22 mouse cellular contexts compared by ENCODE assay signal in genomic region chr19:36148578-36148977, GRCm38 (mm10). TPM values are rescaled to one million over a fixed set of nuclear protein-coding genes. Genes with fewer than 3 reads are reported as not detected.
DNase-seq lines count a peak whose midpoint lies in the region; ATAC-seq and TF ChIP-seq lines count a peak whose summit lies in the region.
"Had no signal": no experiment of that assay in that cellular context is flagged by ENCODE, and none has a peak within 500 bp of the region (broad histone marks: within the 10 kb centered on the region; RNA-seq: fewer than 3 reads in every experiment).

No protein-coding gene starts in this region.

- H3K9ac ChIP-seq in kidney, postnatal 0 days (ENCODE audit: low read depth, low read length), result no peak overlapping the region
- H3K9ac ChIP-seq in lung, embryonic 14.5 days, result no peak overlapping the region
- H3K9ac ChIP-seq in forebrain, embryonic 14.5 days (ENCODE audit: low read length), result no peak overlapping the region
- H3K9ac ChIP-seq: embryonic facial prominence, embryonic 15.5 days; forebrain, postnatal 0 days; midbrain, embryonic 13.5 days; neural tube, embryonic 13.5 days had no signal

- WGBS in kidney, postnatal 0 days, result 93% methylated on average over 6 of the region's 6 CpGs
- WGBS in kidney, adult 2 months, result 96% methylated on average over 6 of the region's 6 CpGs
- 84% methylated on average over 6 of the region's 6 CpGs for WGBS in lung, embryonic 14.5 days
- WGBS in forebrain, embryonic 14.5 days, result 78% methylated on average over 6 of the region's 6 CpGs

- no peaks in the 10 kb centered on the region for H3K36me3 ChIP-seq in kidney, postnatal 0 days (ENCODE audit: insufficient read depth, low read length)
- H3K36me3 ChIP-seq in kidney, adult 2 months (ENCODE audit: control insufficient read depth, insufficient read depth, low read length), result no peaks in the 10 kb centered on the region
- no peaks in the 10 kb centered on the region for H3K36me3 ChIP-seq in lung, embryonic 14.5 days (ENCODE audit: insufficient read depth)
- no peaks in the 10 kb centered on the region for H3K36me3 ChIP-seq in forebrain, embryonic 14.5 days (ENCODE audit: control insufficient read depth, insufficient read depth, low read length)
- H3K36me3 ChIP-seq: embryonic facial prominence, embryonic 15.5 days; midbrain, embryonic 13.5 days; neural tube, embryonic 13.5 days had no signal

- no peak overlapping the region for H3K4me2 ChIP-seq in kidney, postnatal 0 days (ENCODE audit: low read length)
- H3K4me2 ChIP-seq in lung, embryonic 14.5 days, result no peak overlapping the region
- H3K4me2 ChIP-seq in forebrain, embryonic 14.5 days (ENCODE audit: low read length), result no peak overlapping the region
- H3K4me2 ChIP-seq: embryonic facial prominence, embryonic 15.5 days; midbrain, embryonic 13.5 days; neural tube, embryonic 13.5 days had no signal

- TF ChIP-seq CTCF in kidney, postnatal 0 days (IDR thresholded peaks at IDR 0.05; ENCODE audit: low read depth), result peak; percentile 18; the same call in 1 of the 2 replicates
- no peak for TF ChIP-seq CTCF in kidney, adult 2 months (conservative IDR thresholded peaks at IDR 0.05; ENCODE audit: insufficient read depth, insufficient read length, low read depth, low read length)
- TF ChIP-seq CTCF in lung, embryonic 14.5 days (IDR thresholded peaks at IDR 0.05; ENCODE audit: low read depth), result peak; percentile 38; the same call in 1 of the 2 replicates

- no peak for ATAC-seq in kidney, postnatal 0 days (replicated peaks; ENCODE audit: low FRiP score, low read depth)
- ATAC-seq in lung, embryonic 14.5 days (ENCODE audit: insufficient read depth), result no peak
- no peak for ATAC-seq in forebrain, embryonic 14.5 days
- ATAC-seq: forebrain, postnatal 0 days; midbrain, embryonic 13.5 days had no signal

- H3K27me3 ChIP-seq in kidney, postnatal 0 days (ENCODE audit: insufficient read depth, low read length), result no peaks in the 10 kb centered on the region
- H3K27me3 ChIP-seq in kidney, adult 2 months (replicated peaks; ENCODE audit: control insufficient read depth, insufficient read depth, low read length), result no peaks in the 10 kb centered on the region
- H3K27me3 ChIP-seq in lung, embryonic 14.5 days (ENCODE audit: insufficient read depth, low read length), result no peaks in the 10 kb centered on the region
- no peaks in the 10 kb centered on the region for H3K27me3 ChIP-seq in forebrain, embryonic 14.5 days (replicated peaks; ENCODE audit: control insufficient read depth, insufficient read depth, low read length)
- H3K27me3 ChIP-seq: embryonic facial prominence, embryonic 15.5 days; midbrain, embryonic 13.5 days; neural tube, embryonic 13.5 days had no signal

- no peak for DNase-seq in kidney, postnatal 0 days (ENCODE audit: low spot score)
- DNase-seq in kidney, adult 2 months, result no peak
- no peak for DNase-seq in lung, embryonic 14.5 days
- no peak for DNase-seq in lung, adult 18-20 months
- DNase-seq in ES-CJ7 (ENCODE audit: low read depth, low spot score), result peak; percentile 23
- DNase-seq in forebrain, embryonic 14.5 days (ENCODE audit: low spot score), result no peak
- DNase-seq in Muller cell, postnatal 12 days (ENCODE audit: inconsistent ontology term), result no peak
- DNase-seq: adrenal gland, postnatal 25 days; cerebellum, adult 18-20 months; cerebellum, postnatal 36 days; forebrain, postnatal 0 days; heart, adult 18-20 months; kidney, adult 9 months; kidney, postnatal 4 days; lung, postnatal 10 days; right cerebral cortex, adult 18-20 months; thymus, postnatal 14 days had no signal

- no peak for TF ChIP-seq POLR2A in kidney, adult 2 months (IDR thresholded peaks at IDR 0.05; ENCODE audit: low read depth, low read length)

- H3K9me3 ChIP-seq in kidney, postnatal 0 days (replicated peaks; ENCODE audit: low read length), result no peaks in the 10 kb centered on the region
- H3K9me3 ChIP-seq in lung, embryonic 14.5 days (ENCODE audit: low read depth, low read length), result no peaks in the 10 kb centered on the region
- H3K9me3 ChIP-seq in forebrain, embryonic 14.5 days (replicated peaks; ENCODE audit: control insufficient read depth, low read length), result 0 out of 2 replicates have a peak, but pooled peaks cover 2% of the 10 kb centered on the region
- H3K9me3 ChIP-seq: embryonic facial prominence, embryonic 15.5 days had no signal

- no peaks in the 10 kb centered on the region for H3K4me1 ChIP-seq in kidney, postnatal 0 days (replicated peaks; ENCODE audit: insufficient read depth, low read length)
- H3K4me1 ChIP-seq in kidney, adult 2 months (ENCODE audit: control insufficient read depth, insufficient read depth, low read length), result no peaks in the 10 kb centered on the region
- peaks cover 6% of the 10 kb centered on the region; the same call in 1 of the 2 replicates for H3K4me1 ChIP-seq in lung, embryonic 14.5 days (ENCODE audit: insufficient read depth)
- H3K4me1 ChIP-seq in forebrain, embryonic 14.5 days (ENCODE audit: control insufficient read depth, insufficient read depth, low read length), result no peaks in the 10 kb centered on the region
- H3K4me1 ChIP-seq: embryonic facial prominence, embryonic 15.5 days; midbrain, embryonic 13.5 days; neural tube, embryonic 13.5 days had no signal

- H3K4me3 ChIP-seq in kidney, postnatal 0 days (replicated peaks; ENCODE audit: low read depth, low read length), result no peak overlapping the region
- H3K4me3 ChIP-seq in kidney, adult 2 months (ENCODE audit: insufficient read depth, low read depth, low read length), result no peak overlapping the region
- H3K4me3 ChIP-seq in lung, embryonic 14.5 days (ENCODE audit: low read depth, low read length), result no peak overlapping the region
- no peak overlapping the region for H3K4me3 ChIP-seq in forebrain, embryonic 14.5 days (ENCODE audit: low read depth, low read length)
- H3K4me3 ChIP-seq: embryonic facial prominence, embryonic 15.5 days; midbrain, embryonic 13.5 days; neural tube, embryonic 13.5 days had no signal

- no peak overlapping the region for H3K27ac ChIP-seq in kidney, postnatal 0 days
- no peak overlapping the region for H3K27ac ChIP-seq in kidney, adult 2 months (ENCODE audit: insufficient read depth, low read depth, low read length)
- no peak overlapping the region for H3K27ac ChIP-seq in lung, embryonic 14.5 days (ENCODE audit: low read depth)
- no peak overlapping the region for H3K27ac ChIP-seq in forebrain, embryonic 14.5 days (ENCODE audit: low read depth, low read length)
- H3K27ac ChIP-seq: embryonic facial prominence, embryonic 15.5 days; midbrain, embryonic 13.5 days; neural tube, embryonic 13.5 days had no signal

RNA-seq across cellular contexts. Expression of gene Ankrd1, which starts 28.7 kb away (rescaled TPM):
- polyA plus RNA-seq in kidney, postnatal 0 days (2015; fragmentation: Nextera tagmentation; extraction: Ambion mirVana), result 0.66 and 0.83 TPM in 2 replicates
- 0.99 and 1.1 TPM in 2 replicates for polyA plus RNA-seq in kidney, adult 2 months (2012; rRNA removed)
- 0.29 and 2.5 TPM in 2 replicates for polyA plus RNA-seq in lung, embryonic 14.5 days (2014; fragmentation: Nextera tagmentation; extraction: Ambion mirVana)
- not detected in 2 replicates for polyA plus RNA-seq in forebrain, embryonic 14.5 days (2014; fragmentation: Nextera tagmentation; extraction: Ambion mirVana)
- polyA plus RNA-seq: midbrain, embryonic 13.5 days; small intestine, adult 2 months; testis, adult 2 months had no signal
